ENCODE assay signal across 14 mouse cellular contexts in genomic region chr14:21106582-21106981, GRCm38 (mm10). TPM values are rescaled to one million over a fixed set of nuclear protein-coding genes. Genes with fewer than 3 reads are reported as not detected.
A peak's percentile ranks its signal among the peaks of the same experiment; 100 is the strongest.
DNase-seq lines count a peak whose midpoint lies in the region; TF ChIP-seq lines count a peak whose summit lies in the region.
"Had no signal": no experiment of that assay in that cellular context is flagged by ENCODE, and none has a peak within 500 bp of the region (broad histone marks: within the 10 kb centered on the region; RNA-seq: fewer than 3 reads in every experiment).

No protein-coding gene starts in this region.

- 50% methylated on average over 8 of the region's 8 CpGs for WGBS in kidney, adult 2 months
- WGBS in hindbrain, embryonic 10.5 days, result 89% methylated on average over 8 of the region's 8 CpGs

- intact Hi-C loops in heart, postnatal 36 days (cut with DNase I), result no loop called here

- TF ChIP-seq CTCF in kidney, adult 2 months (conservative IDR thresholded peaks at IDR 0.05; ENCODE audit: insufficient read depth, insufficient read length, low read depth, low read length), result no peak

- peaks cover 11% of the 10 kb centered on the region for H3K4me1 ChIP-seq in kidney, adult 2 months (ENCODE audit: control insufficient read depth, insufficient read depth, low read length)
- H3K4me1 ChIP-seq in hindbrain, embryonic 10.5 days (replicated peaks), result no peaks in the 10 kb centered on the region
- H3K4me1 ChIP-seq: embryonic facial prominence, embryonic 10.5 days had no signal

- no peaks in the 10 kb centered on the region for H3K27me3 ChIP-seq in kidney, adult 2 months (replicated peaks; ENCODE audit: control insufficient read depth, insufficient read depth, low read length)
- H3K27me3 ChIP-seq in hindbrain, embryonic 10.5 days (ENCODE audit: insufficient read depth, poor library complexity, severe bottlenecking), result no peaks in the 10 kb centered on the region
- H3K27me3 ChIP-seq: heart, embryonic 15.5 days had no signal

- no peak for TF ChIP-seq POLR2A in kidney, adult 2 months (IDR thresholded peaks at IDR 0.05; ENCODE audit: low read depth, low read length)

- H3K27ac ChIP-seq in kidney, adult 2 months (ENCODE audit: insufficient read depth, low read depth, low read length), result no peak overlapping the region
- no peak overlapping the region for H3K27ac ChIP-seq in hindbrain, embryonic 10.5 days
- H3K27ac ChIP-seq: embryonic facial prominence, embryonic 10.5 days; heart, embryonic 15.5 days; hindbrain, postnatal 0 days had no signal

- DNase-seq in cerebellum, adult 11-12 months, result peak; percentile 15
- DNase-seq in cerebellum, adult 8-10 months, result no peak
- DNase-seq in kidney, adult 2 months, result peak; percentile 76
- DNase-seq in kidney, postnatal 4 days, result no peak
- peak; percentile 15 for DNase-seq in CD4-positive helper T cell, adult 2 months (ENCODE audit: low read depth, low spot score)
- peak; percentile 25 to 37 for DNase-seq in heart, postnatal 36 days
- no peak for DNase-seq in thymus, postnatal 0 days (ENCODE audit: low spot score)
- DNase-seq in hindbrain, embryonic 10.5 days (ENCODE audit: low spot score), result no peak
- DNase-seq: cerebellum, adult 9-10 months; left cerebral cortex, postnatal 4 days; lung, postnatal 10 days had no signal

- no peak overlapping the region for H3K4me3 ChIP-seq in kidney, adult 2 months (ENCODE audit: insufficient read depth, low read depth, low read length)
- H3K4me3 ChIP-seq in hindbrain, embryonic 10.5 days, result no peak overlapping the region
- H3K4me3 ChIP-seq: embryonic facial prominence, embryonic 10.5 days; heart, embryonic 15.5 days had no signal

- no peaks in the 10 kb centered on the region for H3K9me3 ChIP-seq in hindbrain, embryonic 10.5 days
- H3K9me3 ChIP-seq: embryonic facial prominence, embryonic 10.5 days; heart, embryonic 15.5 days had no signal

- H3K36me3 ChIP-seq in kidney, adult 2 months (ENCODE audit: control insufficient read depth, insufficient read depth, low read length), result no peaks in the 10 kb centered on the region; the same call in 1 of the 2 replicates
- H3K36me3 ChIP-seq in hindbrain, embryonic 10.5 days, result no peaks in the 10 kb centered on the region
- H3K36me3 ChIP-seq: heart, embryonic 15.5 days had no signal

RNA-seq across cellular contexts. Expression of gene Adk, which starts 54.2 kb away (rescaled TPM):
- polyA plus RNA-seq in kidney, adult 2 months (2012; rRNA removed), result 92.5 and 121 TPM in 2 replicates
- 100 to 1,000 TPM; 239 to 252 TPM for total RNA-seq in heart, postnatal 36 days (2021)
- 98.5 and 102 TPM in 2 replicates for polyA plus RNA-seq in thymus, postnatal 0 days (2015; fragmentation: Nextera tagmentation; extraction: Ambion mirVana)
- 115 and 146 TPM in 2 replicates for polyA plus RNA-seq in hindbrain, embryonic 10.5 days (2016; fragmentation: Nextera tagmentation; extraction: Ambion mirVana)

RNA-seq across cellular contexts. Expression of gene Ap3m1, which starts 54.3 kb away (rescaled TPM):
- 23.5 and 25.5 TPM in 2 replicates for polyA plus RNA-seq in kidney, adult 2 months (2012; rRNA removed)
- total RNA-seq in heart, postnatal 36 days (2021), result 10 to 100 TPM; 58.0 to 62.9 TPM
- 51.0 and 55.7 TPM in 2 replicates for polyA plus RNA-seq in thymus, postnatal 0 days (2015; fragmentation: Nextera tagmentation; extraction: Ambion mirVana)
- polyA plus RNA-seq in hindbrain, embryonic 10.5 days (2016; fragmentation: Nextera tagmentation; extraction: Ambion mirVana), result 99.0 and 110 TPM in 2 replicates

Comparison
In these comparisons a context has a peak if more than half of its experiments do, and no peak if none do; other contexts are left out.
1. DNase-seq: peak in cerebellum, adult 11-12 months (single experiment), kidney, adult 2 months (single experiment), CD4-positive helper T cell, adult 2 months (single experiment) and heart, postnatal 36 days (2 of 2); none in cerebellum, adult 8-10 months (single experiment), kidney, postnatal 4 days (0 of 2), thymus, postnatal 0 days (single experiment) and hindbrain, embryonic 10.5 days (single experiment).